Mouse (Mus musculus) stomach, adult 2 months (tissue): ENCODE measurements around the gene Ust. TPM values are rescaled to one million over a fixed set of nuclear protein-coding genes. Genes with fewer than 3 reads are reported as not detected.

Experiments used
- polyA plus RNA-seq: library from polyadenylated mRNA; depleted of rRNA; stranded (reverse); fragments of >200 nt; gene quantifications from 2 replicates; pipeline ENCODE4 v1.2.3, GENCODE M21; 2012; rRNA removed

Ust gene
- 0.61 and 0.82 TPM in 2 replicates for polyA plus RNA-seq

DNA sequence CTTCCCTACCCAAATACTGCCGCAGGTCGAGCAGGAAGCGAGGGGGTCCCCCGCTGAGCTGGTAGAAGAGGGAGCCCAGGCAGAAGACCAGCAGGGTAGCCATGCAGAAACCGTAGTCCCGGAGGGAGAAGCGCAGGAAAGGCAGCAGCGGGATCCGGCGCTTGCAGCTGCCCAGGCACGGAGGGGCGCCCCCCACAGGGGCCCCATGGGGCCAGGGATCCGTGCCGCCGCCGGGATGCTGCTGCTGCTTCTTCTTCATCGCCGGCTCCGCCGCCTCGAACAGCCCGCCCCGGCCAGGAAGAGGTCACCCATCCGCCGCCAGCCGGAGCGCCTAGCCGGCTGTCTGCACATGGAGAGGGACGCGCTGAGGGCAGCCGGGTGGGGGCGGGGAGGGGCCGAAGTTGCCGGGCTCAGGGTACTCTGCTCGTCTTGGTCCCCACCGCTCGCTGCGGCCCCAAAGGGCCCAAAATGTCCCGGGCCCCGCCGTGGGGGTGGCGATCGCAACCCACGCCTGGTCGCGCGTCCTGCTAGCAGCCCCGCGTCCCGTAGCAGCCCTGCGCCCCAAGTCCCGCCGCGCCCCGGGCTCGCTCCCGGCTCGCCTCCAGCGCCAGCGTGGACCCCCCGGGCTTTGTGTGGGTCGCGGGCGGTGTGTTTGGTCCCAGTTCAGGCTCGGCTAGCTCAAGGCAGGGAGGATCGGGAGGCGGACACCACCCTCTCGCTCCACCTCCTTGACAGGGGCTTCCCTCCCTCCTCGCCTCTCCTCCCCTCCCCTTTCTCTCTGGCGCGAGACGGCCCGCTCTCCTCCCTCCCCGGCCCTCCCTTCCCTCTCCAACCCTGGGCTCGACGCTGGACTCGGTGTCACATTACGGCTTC is at the start of gene Ust:
Gene Ust (minus strand): TSS at position 685 of the 873 bp plus-strand sequence.

